In the genomic region with DNA sequence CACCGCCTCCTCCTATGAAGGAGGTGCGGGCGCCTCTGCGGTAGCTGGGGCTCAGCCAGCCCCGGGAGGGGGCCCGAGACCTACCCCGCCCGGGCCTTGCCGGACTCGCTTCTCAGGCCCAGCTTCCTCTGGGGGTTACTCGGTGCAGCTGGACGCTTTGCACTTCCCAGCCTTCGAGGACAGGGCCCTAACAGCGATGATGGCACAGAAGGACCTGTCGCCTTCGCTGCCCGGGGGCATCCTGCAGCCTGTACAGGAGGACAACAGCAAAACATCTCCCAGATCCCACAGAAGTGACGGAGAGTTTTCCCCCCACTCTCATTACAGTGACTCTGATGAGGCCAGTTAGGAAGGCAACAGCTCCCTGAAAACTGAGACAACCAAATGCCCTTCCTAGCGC, we compare ENCODE assay signal across 11 mouse cellular contexts. TPM values are rescaled to one million over a fixed set of nuclear protein-coding genes. Genes with fewer than 3 reads are reported as not detected.
DNase-seq lines count a peak whose midpoint lies in the region; ATAC-seq and TF ChIP-seq lines count a peak whose summit lies in the region.
"Had no signal": no experiment of that assay in that cellular context is flagged by ENCODE, and none has a peak within 500 bp of the region (broad histone marks: within the 10 kb centered on the region; RNA-seq: fewer than 3 reads in every experiment).

No protein-coding gene starts in this region.

- WGBS in intestine, embryonic 14.5 days: under 1% methylated on average over 18 of the region's 19 CpGs
- WGBS in neural tube, embryonic 11.5 days: under 1% methylated on average over 17 of the region's 19 CpGs

- no peak for DNase-seq in layer of hippocampus, adult 2 months (ENCODE audit: low spot score in 2 of 2)
- no peak for DNase-seq in layer of hippocampus, adult 9-11 months
- DNase-seq in intestine, embryonic 14.5 days (ENCODE audit: low spot score): peak; percentile 69
- DNase-seq in neural tube, embryonic 11.5 days (ENCODE audit: low spot score): peak; percentile 42
- no peak for DNase-seq in layer of hippocampus, postnatal 25 days (ENCODE audit: extremely low spot score in 1 of 2, low spot score in 1 of 2)
- no peak for DNase-seq in yolk sac, embryonic 10.5 days (ENCODE audit: low spot score)
- DNase-seq in thymus, postnatal 4 days: no peak

- TF ChIP-seq POLR2A in embryonic fibroblast, embryonic 13.5 days (IDR thresholded peaks at IDR 0.05; ENCODE audit: low read depth, low read length): no peak

- no peaks in the 10 kb centered on the region for H3K36me3 ChIP-seq in intestine, embryonic 14.5 days (ENCODE audit: control insufficient read depth, insufficient read depth, low read length)
- H3K36me3 ChIP-seq in neural tube, embryonic 11.5 days (ENCODE audit: control insufficient read depth, insufficient read depth, low read length): no peaks in the 10 kb centered on the region

- H3K4me3 ChIP-seq in layer of hippocampus, adult 2 months: peak overlapping the region; percentile 2; the same call in 1 of the 2 replicates
- H3K4me3 ChIP-seq in embryonic fibroblast, embryonic 13.5 days (ENCODE audit: insufficient read depth, low read length): 0 out of 2 replicates have a peak overlapping the region, but pooled peaks have one; percentile 6
- H3K4me3 ChIP-seq in intestine, embryonic 14.5 days (ENCODE audit: low read depth, low read length): peak overlapping the region; percentile 42
- peak overlapping the region; percentile 31 for H3K4me3 ChIP-seq in neural tube, embryonic 11.5 days (ENCODE audit: low read depth, low read length)

- peaks cover 87% of the 10 kb centered on the region for H3K27me3 ChIP-seq in intestine, embryonic 14.5 days (replicated peaks; ENCODE audit: control insufficient read depth, insufficient read depth, low read length)
- H3K27me3 ChIP-seq in neural tube, embryonic 11.5 days (ENCODE audit: control insufficient read depth, insufficient read depth, low read length): peaks cover 80% of the 10 kb centered on the region

- H3K27ac ChIP-seq in layer of hippocampus, adult 2 months: no peak overlapping the region
- no peak overlapping the region for H3K27ac ChIP-seq in embryonic fibroblast, embryonic 13.5 days (ENCODE audit: insufficient read depth, low read length)
- no peak overlapping the region for H3K27ac ChIP-seq in intestine, embryonic 14.5 days (ENCODE audit: low read depth)
- H3K27ac ChIP-seq in neural tube, embryonic 11.5 days (ENCODE audit: low read depth, low read length): no peak overlapping the region
- H3K27ac ChIP-seq: macrophage had no signal

- no peak for ATAC-seq in intestine, embryonic 14.5 days (replicated peaks; ENCODE audit: low FRiP score, low TSS enrichment, low read depth)
- no peak for ATAC-seq in neural tube, embryonic 11.5 days (ENCODE audit: insufficient read depth, low FRiP score, low TSS enrichment)

- H3K9ac ChIP-seq in intestine, embryonic 14.5 days (ENCODE audit: low read length): no peak overlapping the region
- H3K9ac ChIP-seq in neural tube, embryonic 11.5 days (ENCODE audit: low read length): no peak overlapping the region

- peak overlapping the region; percentile 76 for H3K4me2 ChIP-seq in intestine, embryonic 14.5 days (ENCODE audit: low read length)
- peak overlapping the region; percentile 51 for H3K4me2 ChIP-seq in neural tube, embryonic 11.5 days (ENCODE audit: low read depth)

- H3K4me1 ChIP-seq in embryonic fibroblast, embryonic 13.5 days (ENCODE audit: control insufficient read depth, insufficient read depth, low read length): no peaks in the 10 kb centered on the region
- H3K4me1 ChIP-seq in intestine, embryonic 14.5 days (replicated peaks; ENCODE audit: control insufficient read depth, insufficient read depth, low read length): peaks cover 9% of the 10 kb centered on the region; the same call in 1 of the 2 replicates
- peaks cover 14% of the 10 kb centered on the region; the same call in 1 of the 2 replicates for H3K4me1 ChIP-seq in neural tube, embryonic 11.5 days (ENCODE audit: control insufficient read depth, insufficient read depth, low read length)

- H3K9me3 ChIP-seq in intestine, embryonic 14.5 days (ENCODE audit: control insufficient read depth, low read length): no peaks in the 10 kb centered on the region
- H3K9me3 ChIP-seq in neural tube, embryonic 11.5 days (ENCODE audit: control insufficient read depth, low read length): no peaks in the 10 kb centered on the region

- TF ChIP-seq CTCF in layer of hippocampus, adult 2 months (conservative IDR thresholded peaks at IDR 0.05): no peak
- no peak for TF ChIP-seq CTCF in embryonic fibroblast, embryonic 13.5 days (IDR thresholded peaks at IDR 0.05; ENCODE audit: borderline replicate concordance, insufficient read depth, low read length)

RNA-seq across cellular contexts. Expression of a gene that starts 1.1 kb away (rescaled TPM):
- total RNA-seq in layer of hippocampus, adult 2 months (2021): not detected
- polyA plus RNA-seq in embryonic fibroblast, embryonic 13.5 days (2011; ENCODE audit: insufficient read length, low read depth, missing spikeins): not detected in 2 replicates
- 3.6 and 5.1 TPM in 2 replicates for polyA plus RNA-seq in intestine, embryonic 14.5 days (2014; fragmentation: Nextera tagmentation; extraction: Ambion mirVana)
- polyA plus RNA-seq in neural tube, embryonic 11.5 days (2014; fragmentation: Nextera tagmentation; extraction: Ambion mirVana): 15.3 and 16.9 TPM in 2 replicates
- total RNA-seq in layer of hippocampus, postnatal 25 days (2021): not detected
- polyA plus RNA-seq: frontal cortex, adult 2 months; macrophage; testis, adult 2 months had no signal

Comparison
In these comparisons a context has a peak if more than half of its experiments do, and no peak if none do; other contexts are left out.
1. DNase-seq: peak in intestine, embryonic 14.5 days (single experiment) and neural tube, embryonic 11.5 days (single experiment); none in layer of hippocampus, adult 2 months (0 of 2), layer of hippocampus, adult 9-11 months (single experiment), layer of hippocampus, postnatal 25 days (0 of 2), yolk sac, embryonic 10.5 days (single experiment) and thymus, postnatal 4 days (single experiment).
2. Peak in every context shown above with its lines, with median percentiles within 50 percentile points of each other: H3K4me3 ChIP-seq.